Mouse (Mus musculus): ENCODE measurements around the gene Gnptab. TPM values are rescaled to one million over a fixed set of nuclear protein-coding genes. Genes with fewer than 3 reads are reported as not detected.
"Not testable (repeated sequence)": the region's sequence is repeated elsewhere in the genome, so short reads cannot be mapped to it uniquely, and the experiment has no call there.

Gnptab gene
- polyA plus RNA-seq, 1 experiment from 2014 or later = 4.0 TPM

DNA sequence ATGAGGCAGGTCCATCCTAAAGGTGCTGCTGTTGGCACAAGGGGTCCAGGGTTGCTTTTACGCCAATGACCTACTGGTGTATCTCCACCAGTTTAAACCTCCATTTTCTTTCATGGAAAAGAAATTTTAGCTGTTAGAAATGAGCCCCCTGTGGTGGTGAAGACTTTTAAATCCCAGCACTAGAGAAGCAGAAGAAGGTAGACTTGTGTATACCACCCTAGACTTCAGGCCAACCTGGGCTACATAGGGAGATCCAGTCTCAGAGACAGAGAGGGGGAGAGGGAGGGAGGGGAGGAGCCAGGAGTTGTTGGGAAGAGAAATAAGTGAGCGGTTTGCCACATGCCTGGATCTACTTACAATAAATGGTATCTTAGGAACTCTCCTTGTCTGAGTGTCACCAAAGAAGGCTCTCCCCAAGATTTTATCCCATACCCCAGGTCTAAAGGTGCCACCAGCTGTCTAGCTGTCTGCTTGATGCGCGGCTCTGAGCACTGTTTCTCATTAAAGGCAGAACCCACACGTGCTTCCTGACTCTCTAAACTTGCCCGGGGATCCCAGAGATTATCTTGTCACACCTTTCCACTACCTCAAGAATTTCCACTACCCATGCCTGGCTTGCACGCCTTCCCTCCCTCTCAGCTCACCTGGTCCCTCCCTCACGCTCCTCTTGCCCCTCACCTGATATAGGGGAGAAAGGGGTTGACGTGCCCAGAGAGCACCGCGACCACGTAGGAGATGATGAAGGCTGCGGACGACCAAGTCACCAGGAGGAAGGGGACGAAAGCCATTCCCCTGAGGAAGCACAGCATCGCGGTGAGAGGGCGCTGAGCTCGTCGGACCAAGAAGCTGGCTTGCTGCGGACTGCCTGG, 22.6 kb upstream of the Gnptab start:
- peak overlapping the region; percentile 71 for H3K4me2 ChIP-seq
- H3K9me3 ChIP-seq (replicated peaks) = no peaks in the 10 kb centered on the region
- 10% methylated on average over 21 of the region's 21 CpGs for WGBS (ENCODE audit: insufficient replicate concordance)
- H3K27me3 ChIP-seq = peaks cover 23% of the 10 kb centered on the region
- no peak overlapping the region for H3K27ac ChIP-seq
- peaks cover 14% of the 10 kb centered on the region for H3K4me1 ChIP-seq (replicated peaks)
- H3K4me3 ChIP-seq (replicated peaks) = peak overlapping the region; percentile 59
- ATAC-seq (ENCODE audit: low read depth) (peak; percentile 30; the same call in 1 of the 2 replicates), DNase-seq (no peak)
- no peaks in the 10 kb centered on the region for H3K36me3 ChIP-seq
- 0 out of 2 replicates have a peak overlapping the region, but pooled peaks have one; percentile 59 for H3K9ac ChIP-seq

DNA sequence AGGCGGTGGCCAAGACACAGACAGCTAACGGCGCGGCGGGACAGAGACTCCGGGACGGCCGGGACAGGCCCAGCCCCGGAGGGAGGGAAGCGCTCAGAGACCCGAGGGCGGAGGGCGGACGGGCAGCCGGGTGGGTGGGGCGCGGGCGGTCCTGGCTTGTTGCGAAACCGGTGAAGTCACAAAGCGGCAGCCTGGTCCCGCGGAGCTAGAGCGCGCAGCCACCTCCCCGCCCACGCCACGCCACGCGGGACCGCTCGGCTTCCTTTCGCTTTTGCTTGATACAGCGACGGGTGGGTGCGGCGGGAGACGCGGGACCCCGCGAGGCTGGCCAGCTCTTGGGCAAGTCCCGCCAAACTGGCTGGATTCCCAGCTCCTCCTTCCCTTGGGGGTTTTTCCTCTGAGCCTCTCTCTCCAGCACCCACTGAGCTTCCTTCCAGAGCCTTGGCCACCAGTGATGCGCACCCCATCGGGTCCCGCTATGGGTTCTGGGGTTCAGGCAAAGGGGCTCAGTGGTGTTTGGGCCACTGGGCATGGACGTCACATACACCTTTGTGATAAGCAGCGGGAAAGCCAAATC, 21.9 kb upstream of the Gnptab start:
- H3K27ac ChIP-seq = no peak overlapping the region
- H3K27me3 ChIP-seq = peaks cover 23% of the 10 kb centered on the region
- peak overlapping the region; percentile 59 for H3K4me3 ChIP-seq (replicated peaks)
- H3K9ac ChIP-seq = peak overlapping the region; percentile 59
- H3K36me3 ChIP-seq = no peaks in the 10 kb centered on the region
- WGBS (ENCODE audit: insufficient replicate concordance) = 2% methylated on average over 47 of the region's 47 CpGs
- H3K9me3 ChIP-seq (replicated peaks) = no peaks in the 10 kb centered on the region
- H3K4me2 ChIP-seq = peak overlapping the region; percentile 71
- DNase-seq (peak; percentile 22), ATAC-seq (ENCODE audit: low read depth) (peak; percentile 80)
- H3K4me1 ChIP-seq (replicated peaks) = peaks cover 9% of the 10 kb centered on the region; the same call in 1 of the 2 replicates

GRCm38 (mm10) chr10:88362218-88362617, 16.7 kb upstream of the Gnptab start:
- no peaks in the 10 kb centered on the region for H3K9me3 ChIP-seq (replicated peaks)
- peaks cover 8% of the 10 kb centered on the region for H3K27me3 ChIP-seq
- H3K4me1 ChIP-seq (replicated peaks) = peaks cover 3% of the 10 kb centered on the region; the same call in 1 of the 2 replicates
- no peak overlapping the region for H3K27ac ChIP-seq
- no peak overlapping the region for H3K9ac ChIP-seq
- WGBS (ENCODE audit: insufficient replicate concordance) = 33% methylated on average over 1 of the region's 1 CpGs
- H3K4me3 ChIP-seq (replicated peaks) = no peak overlapping the region
- DNase-seq = no peak
- H3K36me3 ChIP-seq = no peaks in the 10 kb centered on the region
- no peak for ATAC-seq (ENCODE audit: low read depth)
- H3K4me2 ChIP-seq = no peak overlapping the region

- H3K27me3 ChIP-seq = no peaks in the 10 kb centered on the region
- H3K27ac ChIP-seq = no peak overlapping the region
- H3K4me2 ChIP-seq = no peak overlapping the region
- H3K9ac ChIP-seq = no peak overlapping the region
- H3K4me3 ChIP-seq (replicated peaks) = no peak overlapping the region
- ATAC-seq (ENCODE audit: low read depth) (no peak), DNase-seq (no peak)
- 63% methylated on average over 3 of the region's 3 CpGs for WGBS (ENCODE audit: insufficient replicate concordance)
- no peaks in the 10 kb centered on the region for H3K4me1 ChIP-seq (replicated peaks)
- no peaks in the 10 kb centered on the region for H3K9me3 ChIP-seq (replicated peaks)
- no peaks in the 10 kb centered on the region for H3K36me3 ChIP-seq
These were observed 14.7 kb upstream of the Gnptab start for GRCm38 (mm10) chr10:88364221-88364620.

GRCm38 (mm10) chr10:88369233-88369632, 9.7 kb upstream of the Gnptab start:
- H3K9me3 ChIP-seq (replicated peaks) = no peaks in the 10 kb centered on the region
- H3K27me3 ChIP-seq = no peaks in the 10 kb centered on the region
- H3K27ac ChIP-seq = no peak overlapping the region
- ATAC-seq (ENCODE audit: low read depth) (no peak), DNase-seq (no peak)
- no peak overlapping the region for H3K4me2 ChIP-seq
- 49% methylated on average over 4 of the region's 4 CpGs for WGBS (ENCODE audit: insufficient replicate concordance)
- no peaks in the 10 kb centered on the region for H3K4me1 ChIP-seq (replicated peaks)
- no peaks in the 10 kb centered on the region for H3K36me3 ChIP-seq
- H3K9ac ChIP-seq = no peak overlapping the region
- no peak overlapping the region for H3K4me3 ChIP-seq (replicated peaks)

- no peaks in the 10 kb centered on the region for H3K27me3 ChIP-seq
- no peak overlapping the region for H3K9ac ChIP-seq
- no peak overlapping the region for H3K4me2 ChIP-seq
- WGBS (ENCODE audit: insufficient replicate concordance) = 3% methylated on average over 2 of the region's 2 CpGs
- no peaks in the 10 kb centered on the region for H3K4me1 ChIP-seq (replicated peaks)
- H3K27ac ChIP-seq = no peak overlapping the region
- ATAC-seq (ENCODE audit: low read depth) = no peak
- no peak overlapping the region for H3K4me3 ChIP-seq (replicated peaks)
- H3K9me3 ChIP-seq (replicated peaks) = no peaks in the 10 kb centered on the region
- DNase-seq = no peak
- H3K36me3 ChIP-seq = no peaks in the 10 kb centered on the region
These were observed 7.1 kb upstream of the Gnptab start for GRCm38 (mm10) chr10:88371793-88372192.

GRCm38 (mm10) chr10:88372436-88372835, 6.5 kb upstream of the Gnptab start:
- H3K36me3 ChIP-seq = no peaks in the 10 kb centered on the region
- H3K9me3 ChIP-seq (replicated peaks) = no peaks in the 10 kb centered on the region
- H3K4me3 ChIP-seq (replicated peaks) = no peak overlapping the region
- 64% methylated on average over 4 of the region's 4 CpGs for WGBS (ENCODE audit: insufficient replicate concordance)
- H3K27me3 ChIP-seq = no peaks in the 10 kb centered on the region
- no peak overlapping the region for H3K9ac ChIP-seq
- no peak for ATAC-seq (ENCODE audit: low read depth)
- DNase-seq = no peak
- H3K4me2 ChIP-seq = no peak overlapping the region
- no peaks in the 10 kb centered on the region for H3K4me1 ChIP-seq (replicated peaks)
- H3K27ac ChIP-seq = no peak overlapping the region

DNA sequence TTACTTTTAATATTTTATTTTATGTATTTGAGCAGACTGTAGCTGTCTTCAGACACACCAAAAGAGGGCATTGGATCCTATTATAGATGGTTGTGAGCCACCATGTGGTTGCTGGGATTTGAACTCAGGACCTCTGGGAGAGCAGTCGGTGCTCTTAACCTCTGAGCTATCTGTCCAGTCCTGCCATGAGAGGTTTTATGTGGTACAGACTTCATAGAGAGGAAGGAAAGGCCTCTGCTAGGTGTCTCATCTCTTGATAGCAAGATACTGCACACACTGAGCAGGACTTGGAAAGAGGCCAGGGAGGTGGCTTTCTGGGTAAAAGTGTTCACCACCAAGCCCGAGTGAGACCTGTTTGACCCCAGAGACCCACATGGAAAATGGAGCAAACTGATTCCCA, 6.0 kb upstream of the Gnptab start:
- not testable (repeated sequence) for H3K9ac ChIP-seq; DNase-seq; H3K27ac ChIP-seq; ATAC-seq (ENCODE audit: low read depth); H3K9me3 ChIP-seq (replicated peaks); H3K4me3 ChIP-seq (replicated peaks); H3K36me3 ChIP-seq; H3K4me1 ChIP-seq (replicated peaks); H3K27me3 ChIP-seq; H3K4me2 ChIP-seq
- 55% methylated on average over 2 of the region's 2 CpGs for WGBS (ENCODE audit: insufficient replicate concordance)

GRCm38 (mm10) chr10:88374984-88375383, 3.9 kb upstream of the Gnptab start:
- Histone ChIP-seq H3K27ac (no peak overlapping the region), H3K9ac (no peak overlapping the region), H3K36me3 (no peaks in the 10 kb centered on the region), H3K9me3 (replicated peaks) (no peaks in the 10 kb centered on the region), H3K4me1 (replicated peaks) (peaks cover 13% of the 10 kb centered on the region), H3K4me3 (replicated peaks) (no peak overlapping the region), H3K27me3 (no peaks in the 10 kb centered on the region), H3K4me2 (no peak overlapping the region)
- 44% methylated on average over 10 of the region's 10 CpGs for WGBS (ENCODE audit: insufficient replicate concordance)
- ATAC-seq (ENCODE audit: low read depth) (no peak), DNase-seq (no peak)

- 5% methylated on average over 11 of the region's 11 CpGs for WGBS (ENCODE audit: insufficient replicate concordance)
- Histone ChIP-seq H3K4me1 (replicated peaks) (peaks cover 31% of the 10 kb centered on the region), H3K27me3 (no peaks in the 10 kb centered on the region), H3K4me2 (no peak overlapping the region), H3K9ac (peak overlapping the region; percentile 22; the same call in 1 of the 2 replicates), H3K9me3 (replicated peaks) (no peaks in the 10 kb centered on the region), H3K36me3 (no peaks in the 10 kb centered on the region), H3K4me3 (replicated peaks) (no peak overlapping the region), H3K27ac (no peak overlapping the region)
- DNase-seq (peak; percentile 67), ATAC-seq (ENCODE audit: low read depth) (no peak)
These were observed 2.2 kb upstream of the Gnptab start for GRCm38 (mm10) chr10:88376770-88377169.

GRCm38 (mm10) chr10:88377666-88378065, 1.3 kb upstream of the Gnptab start:
- H3K9ac ChIP-seq = no peak overlapping the region
- H3K36me3 ChIP-seq = no peaks in the 10 kb centered on the region
- H3K27ac ChIP-seq = no peak overlapping the region
- H3K4me3 ChIP-seq (replicated peaks) = no peak overlapping the region
- H3K27me3 ChIP-seq = no peaks in the 10 kb centered on the region
- ATAC-seq (ENCODE audit: low read depth) = no peak
- no peak for DNase-seq
- H3K4me1 ChIP-seq (replicated peaks) = peaks cover 35% of the 10 kb centered on the region
- 67% methylated on average over 4 of the region's 4 CpGs for WGBS (ENCODE audit: insufficient replicate concordance)
- H3K9me3 ChIP-seq (replicated peaks) = no peaks in the 10 kb centered on the region
- H3K4me2 ChIP-seq = no peak overlapping the region
